Mouse (Mus musculus) bone marrow, adult 2 months (tissue): Measurements from ENCODE around the gene Fxyd3.

Experiments
- CTCF ChIP-seq: fragments of 200-500 bp; IDR thresholded peaks from 2 replicates; pipeline ENCODE4 v1.5.1; 2011; ENCODE audit warnings: low read length, control low read depth; ENCODE audit not compliant: control insufficient read depth, insufficient read depth
- POLR2A ChIP-seq: fragments of 200-500 bp; IDR thresholded peaks from 2 replicates; pipeline ENCODE4 v1.6.1; 2011; ENCODE audit warnings: low read depth, mild to moderate bottlenecking, control low read depth, low read length, borderline replicate concordance; ENCODE audit not compliant: control insufficient read depth

- TF ChIP-seq CTCF (no peak), POLR2A (no peak)
These were observed 41.0 kb upstream of the Fxyd3 start for GRCm38 (mm10) chr7:31117465-31117864.
